In the genomic region with DNA sequence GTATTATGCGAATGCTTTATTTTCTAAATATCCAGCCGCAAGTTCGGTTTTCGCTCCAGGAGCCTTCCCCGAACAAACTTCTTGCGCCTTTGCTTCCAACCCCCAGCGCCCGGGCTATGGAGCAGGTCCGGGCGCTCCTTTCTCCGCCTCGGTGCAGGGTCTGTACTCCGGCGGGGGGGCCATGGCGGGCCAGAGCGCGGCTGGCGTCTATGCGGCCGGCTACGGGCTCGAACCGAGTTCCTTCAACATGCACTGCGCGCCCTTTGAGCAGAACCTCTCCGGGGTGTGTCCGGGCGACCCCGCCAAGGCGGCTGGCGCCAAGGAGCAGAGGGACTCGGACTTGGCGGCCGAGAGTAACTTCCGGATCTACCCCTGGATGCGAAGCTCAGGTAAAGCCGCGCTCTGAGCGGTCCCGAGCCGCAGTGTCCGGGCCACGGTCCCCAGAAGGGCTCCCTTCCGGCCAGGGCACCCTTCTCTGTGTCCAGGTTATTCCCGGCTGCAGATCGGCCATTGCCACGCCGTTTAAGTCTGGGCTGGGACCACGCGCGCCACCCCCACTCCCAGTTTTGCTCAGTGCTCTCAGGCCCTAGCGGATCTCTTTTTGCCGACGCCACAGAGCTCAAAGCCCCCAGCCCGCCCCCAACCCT, we compare ENCODE assay signal across 9 mouse cellular contexts. TPM values are rescaled to one million over a fixed set of nuclear protein-coding genes. Genes with fewer than 3 reads are reported as not detected.
DNase-seq lines count a peak whose midpoint lies in the region; ATAC-seq and TF ChIP-seq lines count a peak whose summit lies in the region.
"Had no signal": no experiment of that assay in that cellular context is flagged by ENCODE, and none has a peak within 500 bp of the region (broad histone marks: within the 10 kb centered on the region; RNA-seq: fewer than 3 reads in every experiment).

No protein-coding gene starts in this region.

- no peak for TF ChIP-seq CTCF in forebrain, postnatal 0 days (IDR thresholded peaks at IDR 0.05; ENCODE audit: low read depth)

- H3K36me3 ChIP-seq in forebrain, embryonic 11.5 days (ENCODE audit: control insufficient read depth, insufficient read depth, low read length), result no peaks in the 10 kb centered on the region
- H3K36me3 ChIP-seq in forebrain, postnatal 0 days (ENCODE audit: insufficient read depth), result no peaks in the 10 kb centered on the region
- no peaks in the 10 kb centered on the region for H3K36me3 ChIP-seq in hindbrain, embryonic 11.5 days (ENCODE audit: control insufficient read depth, insufficient read depth, low read length)
- no peaks in the 10 kb centered on the region for H3K36me3 ChIP-seq in limb, embryonic 12.5 days

- H3K4me1 ChIP-seq in forebrain, embryonic 11.5 days (replicated peaks; ENCODE audit: control insufficient read depth, insufficient read depth, low read length), result no peaks in the 10 kb centered on the region; the same call in none of the 2 replicates
- H3K4me1 ChIP-seq in forebrain, postnatal 0 days (ENCODE audit: insufficient read depth), result no peaks in the 10 kb centered on the region
- H3K4me1 ChIP-seq in hindbrain, embryonic 11.5 days (replicated peaks; ENCODE audit: control insufficient read depth, insufficient read depth, low read length), result no peaks in the 10 kb centered on the region; the same call in none of the 2 replicates
- H3K4me1 ChIP-seq in limb, embryonic 12.5 days (replicated peaks), result peaks cover 37% of the 10 kb centered on the region

- no peak for ATAC-seq in forebrain, embryonic 11.5 days (replicated peaks; ENCODE audit: low FRiP score)
- no peak for ATAC-seq in forebrain, postnatal 0 days
- ATAC-seq in CD4-positive, CD25-positive, alpha-beta regulatory T cell, adult 4 months, result peak; percentile 19
- ATAC-seq in hindbrain, embryonic 11.5 days (ENCODE audit: low FRiP score), result no peak
- ATAC-seq in limb, embryonic 12.5 days (ENCODE audit: insufficient number of reproducible peaks, insufficient read depth, low FRiP score, low TSS enrichment, low read depth), result no peak
- ATAC-seq in monocyte, adult 5-6 weeks (replicated peaks; ENCODE audit: insufficient number of reproducible peaks, low FRiP score, low TSS enrichment, poor library complexity, severe bottlenecking), result no peak

- no peak overlapping the region for H3K9ac ChIP-seq in forebrain, embryonic 11.5 days (ENCODE audit: low read length)
- no peak overlapping the region for H3K9ac ChIP-seq in forebrain, postnatal 0 days
- peak overlapping the region; percentile 52; the same call in 1 of the 2 replicates for H3K9ac ChIP-seq in hindbrain, embryonic 11.5 days (ENCODE audit: low read depth, low read length)
- H3K9ac ChIP-seq in limb, embryonic 12.5 days (replicated peaks), result peak overlapping the region; percentile 18; the same call in 1 of the 2 replicates

- H3K4me3 ChIP-seq in forebrain, embryonic 11.5 days (ENCODE audit: low read depth, low read length), result peak overlapping the region; percentile 11; the same call in 1 of the 2 replicates
- H3K4me3 ChIP-seq in forebrain, postnatal 0 days (ENCODE audit: low read depth, low read length), result no peak overlapping the region
- H3K4me3 ChIP-seq in hindbrain, embryonic 11.5 days (ENCODE audit: low read depth, low read length), result peak overlapping the region; percentile 31
- H3K4me3 ChIP-seq in limb, embryonic 12.5 days (replicated peaks), result peak overlapping the region; percentile 31

- no peak for DNase-seq in forebrain, embryonic 11.5 days (ENCODE audit: low spot score)
- DNase-seq in forebrain, postnatal 0 days, result no peak
- no peak for DNase-seq in hindbrain, embryonic 11.5 days (ENCODE audit: low spot score)
- DNase-seq in testis, postnatal 14 days (ENCODE audit: low spot score), result no peak
- DNase-seq in gastrocnemius, postnatal 25 days, result no peak
- DNase-seq: cerebellum, adult 11 months had no signal

- H3K27ac ChIP-seq in forebrain, embryonic 11.5 days (ENCODE audit: low read depth, low read length), result no peak overlapping the region
- no peak overlapping the region for H3K27ac ChIP-seq in forebrain, postnatal 0 days (ENCODE audit: low read depth, low read length)
- H3K27ac ChIP-seq in hindbrain, embryonic 11.5 days (ENCODE audit: low read depth, low read length), result peak overlapping the region; percentile 61
- H3K27ac ChIP-seq in limb, embryonic 12.5 days, result no peak overlapping the region; the same call in 1 of the 2 replicates

- no peaks in the 10 kb centered on the region for H3K9me3 ChIP-seq in forebrain, embryonic 11.5 days (ENCODE audit: control insufficient read depth, low read length)
- H3K9me3 ChIP-seq in forebrain, postnatal 0 days (ENCODE audit: low read length), result no peaks in the 10 kb centered on the region
- H3K9me3 ChIP-seq in hindbrain, embryonic 11.5 days (ENCODE audit: control insufficient read depth, low read length), result no peaks in the 10 kb centered on the region
- no peaks in the 10 kb centered on the region for H3K9me3 ChIP-seq in limb, embryonic 12.5 days

- 0 out of 2 replicates have a peak overlapping the region, but pooled peaks have one; percentile 24 for H3K4me2 ChIP-seq in forebrain, embryonic 11.5 days (ENCODE audit: low read depth, low read length, severe bottlenecking)
- no peak overlapping the region for H3K4me2 ChIP-seq in forebrain, postnatal 0 days (ENCODE audit: low read depth)
- H3K4me2 ChIP-seq in hindbrain, embryonic 11.5 days (replicated peaks; ENCODE audit: low read depth, low read length), result peak overlapping the region; percentile 36
- peak overlapping the region; percentile 52 for H3K4me2 ChIP-seq in limb, embryonic 12.5 days

- WGBS in forebrain, embryonic 11.5 days, result under 1% methylated on average over 55 of the region's 55 CpGs
- WGBS in forebrain, postnatal 0 days, result 4% methylated on average over 55 of the region's 55 CpGs
- WGBS in hindbrain, embryonic 11.5 days, result 1% methylated on average over 55 of the region's 55 CpGs
- under 1% methylated on average over 55 of the region's 55 CpGs for WGBS in limb, embryonic 12.5 days

- H3K27me3 ChIP-seq in forebrain, embryonic 11.5 days (ENCODE audit: control insufficient read depth, insufficient read depth, low read length), result peaks cover 96% of the 10 kb centered on the region
- peaks cover 93% of the 10 kb centered on the region for H3K27me3 ChIP-seq in forebrain, postnatal 0 days (ENCODE audit: insufficient read depth, low read length)
- H3K27me3 ChIP-seq in hindbrain, embryonic 11.5 days (ENCODE audit: control insufficient read depth, insufficient read depth, low read length), result peaks cover 88% of the 10 kb centered on the region
- H3K27me3 ChIP-seq in limb, embryonic 12.5 days, result peaks cover 97% of the 10 kb centered on the region

RNA-seq across cellular contexts. Expression of a gene that starts 0.4 kb away (rescaled TPM):
- 0.21 TPM in 1 of 2 replicates, not detected in the other for polyA plus RNA-seq in forebrain, embryonic 11.5 days (2014; fragmentation: Nextera tagmentation; extraction: Ambion mirVana)
- not detected in 2 replicates for total RNA-seq in forebrain, postnatal 0 days (2014; rRNA removed)
- not detected in 2 replicates for polyA plus RNA-seq in forebrain, postnatal 0 days (2015; fragmentation: Nextera tagmentation; extraction: Ambion mirVana)
- not detected for polyA plus RNA-seq in CD4-positive, CD25-positive, alpha-beta regulatory T cell, adult 4 months (2017; shearing (Covaris generic))
- polyA plus RNA-seq in hindbrain, embryonic 11.5 days (2014; fragmentation: Nextera tagmentation; extraction: Ambion mirVana), result 4.0 and 11.2 TPM in 2 replicates
- 1.8 and 2.1 TPM in 2 replicates for polyA plus RNA-seq in limb, embryonic 12.5 days (2016; fragmentation: Nextera tagmentation; extraction: Ambion mirVana)
- total RNA-seq in monocyte, adult 5-6 weeks (2017), result not detected in 3 replicates
- total RNA-seq in gastrocnemius, postnatal 25 days (2021), result 1 to 10 TPM in 1 of 2 experiments, under 1 TPM in 1; 0.28 to 1.1 TPM

RNA-seq across cellular contexts. Expression of a gene that starts 5.2 kb away (rescaled TPM):
- not detected in 2 replicates for polyA plus RNA-seq in forebrain, embryonic 11.5 days (2014; fragmentation: Nextera tagmentation; extraction: Ambion mirVana)
- total RNA-seq in forebrain, postnatal 0 days (2014; rRNA removed), result not detected in 2 replicates
- not detected in 2 replicates for polyA plus RNA-seq in forebrain, postnatal 0 days (2015; fragmentation: Nextera tagmentation; extraction: Ambion mirVana)
- polyA plus RNA-seq in CD4-positive, CD25-positive, alpha-beta regulatory T cell, adult 4 months (2017; shearing (Covaris generic)), result not detected
- polyA plus RNA-seq in hindbrain, embryonic 11.5 days (2014; fragmentation: Nextera tagmentation; extraction: Ambion mirVana), result 3.1 and 7.0 TPM in 2 replicates
- polyA plus RNA-seq in limb, embryonic 12.5 days (2016; fragmentation: Nextera tagmentation; extraction: Ambion mirVana), result 0.24 and 0.40 TPM in 2 replicates
- total RNA-seq in monocyte, adult 5-6 weeks (2017), result not detected in 3 replicates
- total RNA-seq in gastrocnemius, postnatal 25 days (2021), result under 1 TPM; 0.28 to 0.46 TPM

RNA-seq across cellular contexts. Expression of a gene that starts 5.4 kb away (rescaled TPM):
- polyA plus RNA-seq in forebrain, embryonic 11.5 days (2014; fragmentation: Nextera tagmentation; extraction: Ambion mirVana), result not detected in 2 replicates
- total RNA-seq in forebrain, postnatal 0 days (2014; rRNA removed), result not detected in 2 replicates
- not detected in 2 replicates for polyA plus RNA-seq in forebrain, postnatal 0 days (2015; fragmentation: Nextera tagmentation; extraction: Ambion mirVana)
- not detected for polyA plus RNA-seq in CD4-positive, CD25-positive, alpha-beta regulatory T cell, adult 4 months (2017; shearing (Covaris generic))
- polyA plus RNA-seq in hindbrain, embryonic 11.5 days (2014; fragmentation: Nextera tagmentation; extraction: Ambion mirVana), result 15.9 and 38.5 TPM in 2 replicates
- polyA plus RNA-seq in limb, embryonic 12.5 days (2016; fragmentation: Nextera tagmentation; extraction: Ambion mirVana), result 1.0 and 1.1 TPM in 2 replicates
- not detected in 3 replicates for total RNA-seq in monocyte, adult 5-6 weeks (2017)
- under 1 TPM; 0.31 to 0.62 TPM for total RNA-seq in gastrocnemius, postnatal 25 days (2021)

RNA-seq across cellular contexts. Expression of a gene that starts 15.6 kb away (rescaled TPM):
- polyA plus RNA-seq in forebrain, embryonic 11.5 days (2014; fragmentation: Nextera tagmentation; extraction: Ambion mirVana), result not detected in 2 replicates
- total RNA-seq in forebrain, postnatal 0 days (2014; rRNA removed), result not detected in 2 replicates
- not detected in 2 replicates for polyA plus RNA-seq in forebrain, postnatal 0 days (2015; fragmentation: Nextera tagmentation; extraction: Ambion mirVana)
- under 1 TPM in 1 of 2 experiments, not detected in 1; 0.23 TPM for polyA plus RNA-seq in CD4-positive, CD25-positive, alpha-beta regulatory T cell, adult 4 months (2017; shearing (Covaris generic))
- polyA plus RNA-seq in hindbrain, embryonic 11.5 days (2014; fragmentation: Nextera tagmentation; extraction: Ambion mirVana), result 0.80 and 3.2 TPM in 2 replicates
- 1.0 and 1.3 TPM in 2 replicates for polyA plus RNA-seq in limb, embryonic 12.5 days (2016; fragmentation: Nextera tagmentation; extraction: Ambion mirVana)
- total RNA-seq in monocyte, adult 5-6 weeks (2017), result not detected in 3 replicates
- total RNA-seq in gastrocnemius, postnatal 25 days (2021), result under 1 TPM; 0.15 to 0.19 TPM

RNA-seq across cellular contexts. Expression of a gene that starts 16.3 kb away (rescaled TPM):
- 0.21 TPM in 1 of 2 replicates, not detected in the other for polyA plus RNA-seq in forebrain, embryonic 11.5 days (2014; fragmentation: Nextera tagmentation; extraction: Ambion mirVana)
- not detected in 2 replicates for total RNA-seq in forebrain, postnatal 0 days (2014; rRNA removed)
- polyA plus RNA-seq in forebrain, postnatal 0 days (2015; fragmentation: Nextera tagmentation; extraction: Ambion mirVana), result not detected in 2 replicates
- not detected for polyA plus RNA-seq in CD4-positive, CD25-positive, alpha-beta regulatory T cell, adult 4 months (2017; shearing (Covaris generic))
- polyA plus RNA-seq in hindbrain, embryonic 11.5 days (2014; fragmentation: Nextera tagmentation; extraction: Ambion mirVana), result 33.1 and 42.5 TPM in 2 replicates
- 0.83 and 2.1 TPM in 2 replicates for polyA plus RNA-seq in limb, embryonic 12.5 days (2016; fragmentation: Nextera tagmentation; extraction: Ambion mirVana)
- not detected in 3 replicates for total RNA-seq in monocyte, adult 5-6 weeks (2017)
- total RNA-seq in gastrocnemius, postnatal 25 days (2021), result under 1 TPM; 0.38 to 0.64 TPM

Comparison
In these comparisons a context has a peak if more than half of its experiments do, and no peak if none do; other contexts are left out.
1. H3K9ac ChIP-seq: peak in hindbrain, embryonic 11.5 days (single experiment) and limb, embryonic 12.5 days (single experiment); none in forebrain, embryonic 11.5 days (single experiment) and forebrain, postnatal 0 days (single experiment).